Mouse (Mus musculus): Measurements from ENCODE around the gene Aldh3a1.

Aldh3a1 gene

DNA sequence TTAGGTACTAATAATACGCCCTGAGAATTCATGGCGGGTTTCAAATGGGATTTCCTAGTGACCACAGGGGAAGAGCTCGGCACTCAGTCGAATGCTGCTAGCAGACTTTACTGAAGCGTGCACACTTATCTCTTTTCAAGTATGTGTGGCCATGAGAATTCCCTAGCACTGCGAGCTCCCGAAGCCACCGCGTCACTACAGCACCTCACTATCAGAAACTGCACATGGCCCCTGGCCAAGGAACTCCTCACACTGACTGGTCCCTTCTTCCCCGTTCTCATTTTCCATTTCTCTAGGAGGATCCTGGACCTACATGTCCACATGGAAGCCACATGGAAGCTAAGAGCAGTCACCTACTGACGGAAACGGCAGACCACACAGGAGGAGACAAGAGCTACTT, 45.5 kb downstream of the Aldh3a1 start:
- WGBS = 96% methylated on average over 12 of the region's 12 CpGs

DNA sequence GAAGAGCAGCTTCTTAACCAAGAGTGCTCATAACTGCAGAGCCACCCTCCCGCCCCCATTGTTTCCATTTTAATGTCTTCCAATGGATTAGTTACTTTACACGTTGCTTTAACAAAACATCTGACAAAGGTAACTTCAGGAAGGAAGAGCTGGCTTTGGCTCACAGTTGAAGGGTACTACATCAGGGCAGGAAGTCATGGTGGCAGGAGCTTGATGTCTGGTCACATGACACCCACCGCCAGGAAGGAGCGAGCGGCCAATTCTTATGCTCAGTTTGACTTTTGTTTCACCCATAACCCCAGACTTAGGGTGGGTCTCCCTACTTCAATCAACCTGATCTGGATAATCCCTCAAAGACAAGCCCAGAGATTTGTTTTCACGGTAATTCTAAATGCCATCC, 51.8 kb downstream of the Aldh3a1 start:
- 89% methylated on average over 6 of the region's 6 CpGs for WGBS

DNA sequence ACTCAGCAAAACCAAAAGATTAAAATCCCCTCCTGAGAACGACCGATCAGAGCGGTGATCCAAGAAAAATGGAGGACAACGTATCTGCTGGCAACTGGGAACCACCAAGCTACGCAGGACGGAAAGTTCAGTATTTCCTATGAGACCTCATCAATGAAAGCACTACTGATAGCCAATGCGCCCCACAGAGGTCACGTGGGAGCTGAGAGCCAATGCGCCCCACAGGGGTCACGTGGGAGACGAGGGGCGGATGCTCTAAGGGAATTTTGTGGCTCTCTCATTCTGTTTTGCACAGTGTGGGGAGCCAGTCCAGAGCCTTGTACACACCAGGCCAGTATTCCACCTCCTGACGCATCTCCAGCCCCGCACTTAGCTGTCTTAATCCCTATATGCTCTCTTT, 55.2 kb downstream of the Aldh3a1 start:
- WGBS = 95% methylated on average over 14 of the region's 14 CpGs

- WGBS = 84% methylated on average over 1 of the region's 1 CpGs
Measured at GRCm38 (mm10) chr11:61263841-61264240, 56.5 kb downstream of the Aldh3a1 start.

GRCm38 (mm10) chr11:61266551-61267533, 59.5 kb downstream of the Aldh3a1 start, which contains the start of gene Aldh3a2:
Aldh3a2 (minus strand) TSS chr11:61267464.
- under 1% methylated on average over 58 of the region's 58 CpGs for WGBS

Data from cerebral cortex, adult 2 months (tissue).